Mouse (Mus musculus) left cerebral cortex, adult 18-20 months (tissue): ENCODE measurements at regions not wholly inside any gene's neighbourhood (a gene's known extent, or its start where the extent isn't known, plus 50 kb on each side); places are given as distances from the start of the nearest gene placed in this dataset.

Source experiments
- DNase-seq, 2 experiments: peaks; one replicate each; pipeline ENCODE4 v3.0.0; 2021 to 2022; ENCODE audit warnings: low spot score in 2 of 2, mixed read lengths in 1 of 2

GRCm38 (mm10) chrX:162235552-162235951 lies 76.0 kb upstream of the Nhs start:
- DNase-seq, result no peak

GRCm38 (mm10) chrX:162210848-162211247 lies 51.3 kb upstream of the Nhs start:
- peak in 1 of 2 experiments; percentile 9 for DNase-seq
